Mouse (Mus musculus) kidney, embryonic 14.5 days (tissue): ENCODE measurements around the gene Rgs7bp. TPM values are rescaled to one million over a fixed set of nuclear protein-coding genes. Genes with fewer than 3 reads are reported as not detected.
"Not testable (repeated sequence)": the region's sequence is repeated elsewhere in the genome, so short reads cannot be mapped to it uniquely, and the experiment has no call there.

Experiments used
- ATAC-seq: fragments of 200-750 bp; cut with Nextera tagmentation; 2 replicates; pipeline ENCODE4 v1.8.0; 2017; ENCODE audit warnings: moderate number of reproducible peaks, mild to moderate bottlenecking, moderate TSS enrichment, moderate library complexity; ENCODE audit not compliant: low FRiP score, low TSS enrichment
- H3K27ac ChIP-seq: fragments of 300-500 bp; sonication (generic); 2 replicates; pipeline ENCODE4 v1.5.1; 2014; ENCODE audit warnings: low read depth, mild to moderate bottlenecking, low read length, moderate library complexity, mixed read lengths
- H3K27me3 ChIP-seq: fragments of 300-500 bp; sonication (generic); 2 replicates; pipeline ENCODE4 v1.6.1; 2014; ENCODE audit warnings: mild to moderate bottlenecking, low read length; ENCODE audit not compliant: control insufficient read depth, insufficient read depth
- H3K36me3 ChIP-seq: fragments of 300-500 bp; sonication (generic); 2 replicates; pipeline ENCODE4 v1.6.1; 2014; ENCODE audit warnings: low read length, mixed read lengths; ENCODE audit not compliant: control insufficient read depth, insufficient read depth
- H3K4me1 ChIP-seq: fragments of 300-500 bp; sonication (generic); 2 replicates; pipeline ENCODE4 v1.6.1; 2014; ENCODE audit warnings: low read length, mixed read lengths; ENCODE audit not compliant: control insufficient read depth, insufficient read depth
- H3K4me2 ChIP-seq: fragments of 300-500 bp; sonication (generic); replicated peaks from 2 replicates; pipeline ENCODE4 v1.6.1; 2014; ENCODE audit warnings: low read depth, mild to moderate bottlenecking, low read length
- H3K4me3 ChIP-seq: fragments of 300-500 bp; sonication (generic); 2 replicates; pipeline ENCODE4 v1.5.1; 2014; ENCODE audit warnings: mild to moderate bottlenecking, low read length
- H3K9ac ChIP-seq: fragments of 300-500 bp; sonication (generic); 2 replicates; pipeline ENCODE4 v1.6.1; 2014; ENCODE audit warnings: low read depth, mild to moderate bottlenecking, low read length, moderate library complexity
- H3K9me3 ChIP-seq: fragments of 300-500 bp; sonication (generic); 2 replicates; pipeline ENCODE4 v1.6.1; 2016; ENCODE audit warnings: low read length; ENCODE audit not compliant: control insufficient read depth
- WGBS: fragments of 180-500 bp; shearing (Covaris S2); extraction: QIAGEN DNeasy Blood & Tissue Kit; methylation state at CpG from one replicate; pipeline ENCODE4 v1.1.7; 2014; 5-methylcytosine and 5-hydroxymethylcytosine counted together
- polyA plus RNA-seq: library from polyadenylated mRNA; unstranded; fragments of >200 nt; fragmentation: Nextera tagmentation; extraction: Ambion mirVana; gene quantifications from 2 replicates; pipeline ENCODE4 v1.2.1, GENCODE M21; 2014

Rgs7bp gene
- polyA plus RNA-seq, 1 experiment from 2014 or later, result 1.9 TPM

- H3K27me3 ChIP-seq, result no peaks in the 10 kb centered on the region
- H3K9me3 ChIP-seq, result no peaks in the 10 kb centered on the region
- no peak overlapping the region for H3K4me2 ChIP-seq
- no peak overlapping the region for H3K4me3 ChIP-seq
- ATAC-seq, result no peak
- no peaks in the 10 kb centered on the region for H3K36me3 ChIP-seq
- no peak overlapping the region for H3K27ac ChIP-seq
- no peak overlapping the region for H3K9ac ChIP-seq
- no peaks in the 10 kb centered on the region for H3K4me1 ChIP-seq
- WGBS, result 82% methylated on average over 2 of the region's 2 CpGs
Measured at GRCm38 (mm10) chr13:104936586-104936985, 118.1 kb downstream of the Rgs7bp start.

DNA sequence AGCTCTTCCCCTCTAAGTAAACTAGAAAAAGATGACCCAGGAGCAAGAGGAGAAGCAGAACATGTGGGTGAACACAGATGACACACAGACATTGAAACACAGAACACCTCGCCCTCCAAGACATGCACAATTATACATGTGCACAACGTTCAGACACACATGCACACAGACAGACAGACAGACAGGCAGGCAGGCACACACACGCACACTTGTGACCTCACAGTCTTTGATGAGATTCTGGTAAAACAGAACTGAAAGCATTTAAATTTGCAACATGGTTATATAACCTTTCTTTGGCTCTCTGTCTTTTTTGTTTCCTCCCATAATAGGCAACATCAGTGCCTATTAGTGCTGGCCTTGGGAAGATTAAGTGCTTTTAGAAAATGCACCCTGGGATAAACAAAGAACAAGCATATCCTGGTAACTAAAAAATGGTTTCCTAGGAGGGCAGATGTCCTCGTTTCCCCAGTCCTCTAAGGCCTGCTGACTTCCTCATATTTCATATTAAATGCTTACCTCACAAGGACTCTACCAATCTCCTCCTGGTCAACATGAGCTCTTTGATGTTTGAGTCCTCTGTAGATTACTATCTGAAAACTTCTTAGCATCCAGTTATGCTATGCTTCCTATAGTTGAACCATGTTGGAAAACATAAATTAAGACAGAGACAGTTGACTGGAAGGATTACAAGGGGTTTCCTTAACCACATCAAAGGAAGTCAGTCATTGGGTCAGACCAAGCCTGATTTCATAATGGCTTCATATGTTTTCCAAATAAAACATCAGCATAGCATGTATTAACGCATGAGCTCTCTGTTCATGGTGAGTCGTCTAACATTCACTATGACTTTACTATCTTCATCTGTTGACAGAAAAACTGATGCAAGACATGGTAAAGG, 122.8 kb downstream of the Rgs7bp start:
- H3K4me1 ChIP-seq, result no peaks in the 10 kb centered on the region
- H3K36me3 ChIP-seq, result no peaks in the 10 kb centered on the region
- no peak overlapping the region for H3K27ac ChIP-seq
- no peak overlapping the region for H3K9ac ChIP-seq
- WGBS, result 74% methylated on average over 6 of the region's 6 CpGs
- no peak overlapping the region for H3K4me3 ChIP-seq
- H3K9me3 ChIP-seq, result no peaks in the 10 kb centered on the region
- H3K4me2 ChIP-seq, result no peak overlapping the region
- H3K27me3 ChIP-seq, result no peaks in the 10 kb centered on the region
- ATAC-seq, result no peak

- Histone ChIP-seq H3K9ac (no peak overlapping the region), H3K27me3 (no peaks in the 10 kb centered on the region), H3K4me2 (no peak overlapping the region), H3K36me3 (no peaks in the 10 kb centered on the region), H3K4me3 (no peak overlapping the region), H3K4me1 (no peaks in the 10 kb centered on the region), H3K9me3 (no peaks in the 10 kb centered on the region), H3K27ac (no peak overlapping the region)
- no peak for ATAC-seq
- WGBS, result 84% methylated on average over 3 of the region's 3 CpGs
Measured at GRCm38 (mm10) chr13:104930814-104931213, 123.9 kb downstream of the Rgs7bp start.

DNA sequence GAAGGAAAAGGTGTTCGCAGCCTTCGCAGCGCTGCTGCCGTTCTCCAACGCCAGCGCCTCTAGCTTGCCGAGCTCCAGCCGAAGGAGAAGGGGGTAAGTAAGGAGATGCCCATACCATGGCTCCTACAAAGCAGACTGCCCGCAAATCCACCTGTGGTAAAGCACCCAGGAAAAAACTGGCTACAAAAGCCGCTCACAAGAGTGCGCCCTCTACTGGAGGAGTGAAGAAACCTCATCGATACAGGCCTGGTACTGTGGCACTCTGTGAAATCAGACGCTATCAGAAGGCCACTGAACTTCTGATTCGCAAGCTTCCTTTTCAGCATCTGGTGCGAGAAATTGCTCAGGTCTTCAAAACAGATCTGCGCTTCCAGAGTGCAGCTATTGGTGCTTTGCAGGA, 136.1 kb downstream of the Rgs7bp start:
- Histone ChIP-seq H3K27ac (no peak overlapping the region), H3K4me3 (no peak overlapping the region), H3K36me3 (no peaks in the 10 kb centered on the region), H3K4me1 (no peaks in the 10 kb centered on the region), H3K9me3 (no peaks in the 10 kb centered on the region), H3K9ac (no peak overlapping the region), H3K4me2 (no peak overlapping the region), H3K27me3 (no peaks in the 10 kb centered on the region)
- WGBS, result 84% methylated on average over 16 of the region's 16 CpGs
- ATAC-seq, result no peak

DNA sequence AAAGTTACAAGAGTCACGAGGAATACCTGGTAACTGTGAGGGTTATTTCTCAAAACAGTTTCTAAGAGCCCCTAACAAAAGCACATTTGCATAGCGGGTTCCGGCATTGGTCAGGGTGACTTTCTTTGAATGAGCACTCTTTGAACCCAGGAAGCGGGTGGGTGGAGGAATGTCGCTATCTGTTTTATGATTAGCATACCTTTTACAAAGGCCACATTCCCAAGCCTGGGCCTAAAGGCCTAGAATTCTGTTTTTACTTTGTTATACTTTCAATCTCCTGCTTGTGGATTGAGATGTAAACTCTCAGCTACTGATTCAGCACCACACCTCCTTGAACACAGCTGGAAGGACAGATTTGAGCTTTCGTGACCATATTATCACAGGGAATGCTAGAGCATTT, 138.0 kb downstream of the Rgs7bp start:
- not testable (repeated sequence) for H3K4me2 ChIP-seq, H3K27me3 ChIP-seq, ATAC-seq, H3K9me3 ChIP-seq, H3K9ac ChIP-seq, H3K27ac ChIP-seq, H3K4me1 ChIP-seq, H3K36me3 ChIP-seq, H3K4me3 ChIP-seq
- WGBS, result 83% methylated on average over 6 of the region's 6 CpGs

DNA sequence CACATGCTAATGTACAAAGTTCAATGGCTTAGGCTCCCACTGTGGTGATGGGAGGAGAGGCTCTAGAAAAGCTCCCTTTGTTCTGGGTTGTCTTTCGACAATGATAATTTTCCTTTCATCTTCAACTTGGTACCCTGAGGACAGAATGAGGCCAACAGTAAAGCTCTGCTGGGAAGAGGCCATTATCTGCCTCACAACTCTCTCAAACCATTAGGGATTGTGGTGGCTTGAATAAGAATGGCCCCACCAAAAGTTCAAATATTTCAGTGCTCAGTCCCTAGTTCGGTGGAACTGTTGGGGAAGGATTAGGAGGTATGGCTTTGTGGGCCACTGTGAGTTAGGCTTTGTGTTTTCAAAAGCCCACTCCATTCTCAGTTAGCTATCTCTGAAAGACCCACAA, 138.6 kb downstream of the Rgs7bp start:
- Histone ChIP-seq H3K4me3 (no peak overlapping the region), H3K9ac (no peak overlapping the region), H3K36me3 (no peaks in the 10 kb centered on the region), H3K27ac (no peak overlapping the region), H3K4me1 (no peaks in the 10 kb centered on the region), H3K9me3 (no peaks in the 10 kb centered on the region), H3K4me2 (no peak overlapping the region), H3K27me3 (no peaks in the 10 kb centered on the region)
- ATAC-seq, result no peak
- 87% methylated on average over 2 of the region's 2 CpGs for WGBS

- ATAC-seq, result no peak
- Histone ChIP-seq H3K27me3 (no peaks in the 10 kb centered on the region), H3K27ac (no peak overlapping the region), H3K36me3 (no peaks in the 10 kb centered on the region), H3K4me2 (no peak overlapping the region), H3K4me3 (no peak overlapping the region), H3K9ac (no peak overlapping the region), H3K4me1 (no peaks in the 10 kb centered on the region), H3K9me3 (no peaks in the 10 kb centered on the region)
- WGBS, result 87% methylated on average over 17 of the region's 17 CpGs
Measured at GRCm38 (mm10) chr13:104914288-104914895, 140.3 kb downstream of the Rgs7bp start.

DNA sequence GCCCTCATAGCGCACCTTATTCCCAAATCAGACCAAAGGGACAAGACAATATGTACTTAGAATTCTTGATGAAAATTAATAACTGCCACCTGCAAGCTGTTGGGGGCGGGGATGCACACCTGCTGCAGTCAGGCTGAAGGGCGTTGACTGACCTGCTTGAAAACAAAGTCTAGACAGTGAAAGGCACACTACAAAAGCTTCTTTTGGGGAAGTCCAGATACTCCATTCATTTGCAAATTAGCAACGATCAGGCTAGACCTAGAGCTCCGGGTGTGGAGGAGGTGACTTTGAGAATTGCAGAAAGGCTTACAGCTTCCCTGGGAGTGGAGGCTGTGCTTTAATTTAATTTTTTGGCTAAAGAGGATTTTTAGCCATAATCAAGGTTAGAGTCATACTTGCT, 143.1 kb downstream of the Rgs7bp start:
- H3K36me3 ChIP-seq, ATAC-seq, H3K27ac ChIP-seq, H3K9ac ChIP-seq, H3K4me2 ChIP-seq, H3K4me3 ChIP-seq, H3K27me3 ChIP-seq, H3K4me1 ChIP-seq, H3K9me3 ChIP-seq: not testable (repeated sequence)
- WGBS, result 86% methylated on average over 5 of the region's 5 CpGs

GRCm38 (mm10) chr13:104911006-104911405, 143.7 kb downstream of the Rgs7bp start:
- not testable (repeated sequence) for H3K27ac ChIP-seq, H3K36me3 ChIP-seq, H3K4me1 ChIP-seq, H3K27me3 ChIP-seq, H3K9me3 ChIP-seq, ATAC-seq, H3K9ac ChIP-seq, H3K4me2 ChIP-seq, H3K4me3 ChIP-seq
- 94% methylated on average over 1 of the region's 1 CpGs for WGBS
